Mouse (Mus musculus): ENCODE measurements around the gene Kcne2. TPM values are rescaled to one million over a fixed set of nuclear protein-coding genes. Genes with fewer than 3 reads are reported as not detected.
A peak's percentile ranks its signal among the peaks of the same experiment; 100 is the strongest.

Kcne2 gene
- polyA plus RNA-seq, 1 experiment from 2014 or later = not detected

- no peak for ATAC-seq (ENCODE audit: insufficient read depth)
- no peaks in the 10 kb centered on the region for H3K36me3 ChIP-seq (replicated peaks)
These were observed 5.6 kb upstream of the Kcne2 start for GRCm38 (mm10) chr16:92286609-92287008.

GRCm38 (mm10) chr16:92288778-92289177 is 3.4 kb upstream of the Kcne2 start:
- no peak overlapping the region for H3K4me3 ChIP-seq (replicated peaks)
- ATAC-seq (ENCODE audit: insufficient read depth) = no peak
- WGBS (ENCODE audit: insufficient replicate concordance) = 69% methylated on average over 9 of the region's 9 CpGs
- peaks cover 24% of the 10 kb centered on the region for H3K27me3 ChIP-seq
- no peaks in the 10 kb centered on the region for H3K36me3 ChIP-seq (replicated peaks)
- H3K9me3 ChIP-seq (replicated peaks) = no peaks in the 10 kb centered on the region
- H3K4me2 ChIP-seq = no peak overlapping the region
- no peak overlapping the region for H3K9ac ChIP-seq
- no peaks in the 10 kb centered on the region for H3K4me1 ChIP-seq (replicated peaks)
- no peak overlapping the region for H3K27ac ChIP-seq (replicated peaks)

More at GRCm38 (mm10) chr16:92286609-92287008, 5.6 kb upstream of the Kcne2 start:
- Histone ChIP-seq H3K27me3 (peaks cover 17% of the 10 kb centered on the region), H3K4me1 (replicated peaks) (no peaks in the 10 kb centered on the region), H3K9ac (no peak overlapping the region), H3K4me2 (no peak overlapping the region), H3K27ac (replicated peaks) (no peak overlapping the region), H3K9me3 (replicated peaks) (no peaks in the 10 kb centered on the region), H3K4me3 (replicated peaks) (no peak overlapping the region)
- WGBS (ENCODE audit: insufficient replicate concordance) = 6% methylated on average over 7 of the region's 7 CpGs

GRCm38 (mm10) chr16:92290045-92290444 is 2.1 kb upstream of the Kcne2 start:
- no peak for ATAC-seq (ENCODE audit: insufficient read depth)
- Histone ChIP-seq H3K4me3 (replicated peaks) (no peak overlapping the region), H3K9me3 (replicated peaks) (no peaks in the 10 kb centered on the region), H3K9ac (no peak overlapping the region), H3K4me2 (no peak overlapping the region), H3K27me3 (peaks cover 16% of the 10 kb centered on the region), H3K36me3 (replicated peaks) (no peaks in the 10 kb centered on the region), H3K27ac (replicated peaks) (no peak overlapping the region), H3K4me1 (replicated peaks) (no peaks in the 10 kb centered on the region)

GRCm38 (mm10) chr16:92294267-92294970 is 2.2 kb downstream of the Kcne2 start:
- H3K9me3 ChIP-seq (replicated peaks) = no peaks in the 10 kb centered on the region
- no peak overlapping the region for H3K27ac ChIP-seq (replicated peaks)
- H3K9ac ChIP-seq = no peak overlapping the region
- 49% methylated on average over 12 of the region's 12 CpGs for WGBS (ENCODE audit: insufficient replicate concordance)
- no peak overlapping the region for H3K4me2 ChIP-seq
- ATAC-seq (ENCODE audit: insufficient read depth) = no peak
- H3K36me3 ChIP-seq (replicated peaks) = no peaks in the 10 kb centered on the region
- H3K4me1 ChIP-seq (replicated peaks) = no peaks in the 10 kb centered on the region
- peaks cover 14% of the 10 kb centered on the region for H3K27me3 ChIP-seq
- H3K4me3 ChIP-seq (replicated peaks) = no peak overlapping the region

- no peak overlapping the region for H3K4me2 ChIP-seq
- ATAC-seq (ENCODE audit: insufficient read depth) = no peak
- H3K4me1 ChIP-seq (replicated peaks) = peaks cover 2% of the 10 kb centered on the region; the same call in 1 of the 2 replicates
- no peak overlapping the region for H3K4me3 ChIP-seq (replicated peaks)
- H3K9me3 ChIP-seq (replicated peaks) = no peaks in the 10 kb centered on the region
- no peak overlapping the region for H3K27ac ChIP-seq (replicated peaks)
- peaks cover 14% of the 10 kb centered on the region for H3K27me3 ChIP-seq
- H3K9ac ChIP-seq = no peak overlapping the region
- WGBS (ENCODE audit: insufficient replicate concordance) = 47% methylated on average over 2 of the region's 2 CpGs
- no peaks in the 10 kb centered on the region for H3K36me3 ChIP-seq (replicated peaks)
These were observed 3.1 kb downstream of the Kcne2 start for GRCm38 (mm10) chr16:92295328-92295727.

- Histone ChIP-seq H3K36me3 (replicated peaks) (peaks cover 5% of the 10 kb centered on the region; the same call in 1 of the 2 replicates), H3K4me1 (replicated peaks) (peaks cover 31% of the 10 kb centered on the region), H3K4me2 (peak within 1 kb of the TSS; percentile 88), H3K9me3 (replicated peaks) (no peaks in the 10 kb centered on the region), H3K4me3 (replicated peaks) (peak within 1 kb of the TSS; percentile 67), H3K9ac (peak within 1 kb of the TSS; percentile 66), H3K27me3 (peaks cover 4% of the 10 kb centered on the region), H3K27ac (replicated peaks) (peak within 1 kb of the TSS; percentile 48)
- WGBS (ENCODE audit: insufficient replicate concordance) = 10% methylated on average over 32 of the region's 32 CpGs
- ATAC-seq (ENCODE audit: insufficient read depth) = peak; percentile 88
These were observed 8.6 kb downstream of the Kcne2 start, which contains the start of gene Smim11 for GRCm38 (mm10) chr16:92300649-92301411. TSS of gene Smim11 (plus strand) at chr16:92301286.

DNA sequence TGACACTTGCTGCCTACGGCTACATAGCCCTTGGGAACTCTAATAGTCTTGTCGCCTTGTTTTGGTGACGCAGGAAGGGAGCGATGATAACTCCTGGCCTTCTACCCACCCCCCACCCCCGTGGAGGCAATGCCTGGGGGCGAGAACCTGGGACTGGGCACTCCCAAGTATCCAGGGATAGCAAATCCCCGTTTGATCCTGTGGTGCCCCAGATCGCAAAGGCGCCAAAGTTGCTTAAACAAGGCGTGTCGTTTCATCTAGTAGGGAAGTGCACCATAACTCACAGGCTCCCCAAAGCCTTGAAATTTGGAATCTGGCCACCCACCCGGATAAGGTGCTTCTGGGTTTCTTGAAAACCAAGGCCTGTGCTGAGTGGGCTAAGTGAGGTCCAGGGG is 9.2 kb downstream of the Kcne2 start:
- Histone ChIP-seq H3K9ac (peak overlapping the region; percentile 66), H3K4me3 (replicated peaks) (peak overlapping the region; percentile 67), H3K27me3 (peaks cover 2% of the 10 kb centered on the region), H3K4me2 (peak overlapping the region; percentile 88), H3K9me3 (replicated peaks) (no peaks in the 10 kb centered on the region), H3K36me3 (replicated peaks) (peaks cover 11% of the 10 kb centered on the region; the same call in 1 of the 2 replicates), H3K27ac (replicated peaks) (peak overlapping the region; percentile 48), H3K4me1 (replicated peaks) (peaks cover 31% of the 10 kb centered on the region)
- WGBS (ENCODE audit: insufficient replicate concordance) = 1% methylated on average over 12 of the region's 12 CpGs
- peak; percentile 51 for ATAC-seq (ENCODE audit: insufficient read depth)

DNA sequence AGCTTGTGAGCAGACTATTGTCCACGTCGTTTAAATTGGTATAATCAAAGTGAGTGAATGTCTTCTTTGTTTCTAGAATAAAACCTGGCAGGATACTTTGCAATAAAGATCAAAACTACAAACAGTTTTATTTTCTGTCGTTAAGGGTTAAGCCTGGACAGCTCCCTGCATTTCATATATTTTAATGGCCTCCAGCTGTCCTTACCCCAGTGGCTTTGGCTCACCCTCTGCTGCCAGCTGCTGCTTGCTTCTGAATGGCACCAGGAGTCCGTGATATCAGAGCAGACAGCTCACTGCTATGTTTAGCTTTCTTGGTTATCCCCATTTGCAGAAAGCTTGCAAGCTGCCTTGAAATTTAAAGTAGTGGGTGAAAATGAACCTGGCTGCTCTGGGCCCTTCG is 9.8 kb downstream of the Kcne2 start:
- Histone ChIP-seq H3K9me3 (replicated peaks) (no peaks in the 10 kb centered on the region), H3K9ac (peak overlapping the region; percentile 66), H3K36me3 (replicated peaks) (peaks cover 16% of the 10 kb centered on the region), H3K27ac (replicated peaks) (peak overlapping the region; percentile 48), H3K4me2 (peak overlapping the region; percentile 88), H3K27me3 (no peaks in the 10 kb centered on the region), H3K4me1 (replicated peaks) (peaks cover 31% of the 10 kb centered on the region), H3K4me3 (replicated peaks) (peak overlapping the region; percentile 67)
- no peak for ATAC-seq (ENCODE audit: insufficient read depth)
- WGBS (ENCODE audit: insufficient replicate concordance) = 36% methylated on average over 5 of the region's 5 CpGs

DNA sequence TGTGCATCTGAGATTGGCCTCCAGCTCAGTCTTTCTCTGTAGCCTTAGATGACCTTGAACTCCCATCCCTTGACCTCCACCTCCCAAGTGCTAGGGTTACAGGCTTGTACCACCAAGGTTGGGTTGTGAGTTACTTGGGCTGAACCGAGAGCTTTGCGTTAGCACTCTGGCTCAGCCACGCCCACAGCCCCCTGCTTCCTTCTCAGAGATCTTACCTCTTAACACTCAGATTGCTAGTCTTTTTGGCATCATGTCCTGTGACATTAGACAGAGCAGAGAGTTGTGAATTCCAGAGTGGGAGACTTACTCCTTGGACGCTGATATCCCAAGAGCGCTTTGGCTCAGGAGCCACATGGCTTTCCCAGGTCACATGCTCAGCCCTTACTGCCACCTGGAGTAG is 10.3 kb downstream of the Kcne2 start:
- H3K4me3 ChIP-seq (replicated peaks) = no peak overlapping the region
- H3K4me1 ChIP-seq (replicated peaks) = peaks cover 31% of the 10 kb centered on the region
- no peaks in the 10 kb centered on the region for H3K9me3 ChIP-seq (replicated peaks)
- H3K36me3 ChIP-seq (replicated peaks) = peaks cover 20% of the 10 kb centered on the region
- peak overlapping the region; percentile 88 for H3K4me2 ChIP-seq
- 0 out of 2 replicates have a peak overlapping the region, but pooled peaks have one; percentile 66 for H3K9ac ChIP-seq
- no peaks in the 10 kb centered on the region for H3K27me3 ChIP-seq
- ATAC-seq (ENCODE audit: insufficient read depth) = no peak
- WGBS (ENCODE audit: insufficient replicate concordance) = 60% methylated on average over 5 of the region's 5 CpGs
- H3K27ac ChIP-seq (replicated peaks) = no peak overlapping the region

GRCm38 (mm10) chr16:92305519-92305918 is 13.3 kb downstream of the Kcne2 start:
- H3K27ac ChIP-seq (replicated peaks) = no peak overlapping the region
- H3K9ac ChIP-seq = no peak overlapping the region
- no peak overlapping the region for H3K4me3 ChIP-seq (replicated peaks)
- H3K36me3 ChIP-seq (replicated peaks) = peaks cover 20% of the 10 kb centered on the region
- H3K27me3 ChIP-seq = no peaks in the 10 kb centered on the region
- no peak overlapping the region for H3K4me2 ChIP-seq
- peaks cover 27% of the 10 kb centered on the region for H3K4me1 ChIP-seq (replicated peaks)
- no peaks in the 10 kb centered on the region for H3K9me3 ChIP-seq (replicated peaks)
- WGBS (ENCODE audit: insufficient replicate concordance) = 86% methylated on average over 2 of the region's 2 CpGs
- ATAC-seq (ENCODE audit: insufficient read depth) = no peak

GRCm38 (mm10) chr16:92307947-92308346 is 15.8 kb downstream of the Kcne2 start:
- H3K9ac ChIP-seq = no peak overlapping the region
- H3K36me3 ChIP-seq (replicated peaks) = peaks cover 20% of the 10 kb centered on the region
- peaks cover 8% of the 10 kb centered on the region for H3K4me1 ChIP-seq (replicated peaks)
- ATAC-seq (ENCODE audit: insufficient read depth) = no peak
- H3K9me3 ChIP-seq (replicated peaks) = no peaks in the 10 kb centered on the region
- WGBS (ENCODE audit: insufficient replicate concordance) = 51% methylated on average over 3 of the region's 3 CpGs
- no peaks in the 10 kb centered on the region for H3K27me3 ChIP-seq
- no peak overlapping the region for H3K4me3 ChIP-seq (replicated peaks)
- H3K4me2 ChIP-seq = no peak overlapping the region
- no peak overlapping the region for H3K27ac ChIP-seq (replicated peaks)

Data from liver, embryonic 15.5 days (tissue).